Mouse (Mus musculus): ENCODE results near the gene Atxn7l1.
"Not testable (repeated sequence)": the region's sequence is repeated elsewhere in the genome, so short reads cannot be mapped to it uniquely, and the experiment has no call there.

The Atxn7l1 gene

GRCm38 (mm10) chr12:33153131-33153530 lies 5.6 kb downstream of the Atxn7l1 start:
- DNase-seq, result no peak

- no peak for DNase-seq
Observed at GRCm38 (mm10) chr12:33153850-33154249, 6.4 kb downstream of the Atxn7l1 start.

GRCm38 (mm10) chr12:33154732-33155131 lies 7.2 kb downstream of the Atxn7l1 start:
- no peak for DNase-seq

- DNase-seq, result no peak
Observed at GRCm38 (mm10) chr12:33156334-33157018, 9.0 kb downstream of the Atxn7l1 start.

- no peak for DNase-seq
Observed at GRCm38 (mm10) chr12:33158256-33158655, 10.8 kb downstream of the Atxn7l1 start.

- no peak for DNase-seq
Observed at GRCm38 (mm10) chr12:33160406-33160805, 12.9 kb downstream of the Atxn7l1 start.

- no peak for DNase-seq
Observed at GRCm38 (mm10) chr12:33162541-33162940, 15.0 kb downstream of the Atxn7l1 start.

- DNase-seq, result not testable (repeated sequence)
Observed at GRCm38 (mm10) chr12:33164019-33164418, 16.5 kb downstream of the Atxn7l1 start.

GRCm38 (mm10) chr12:33166712-33167111 lies 19.2 kb downstream of the Atxn7l1 start:
- DNase-seq, result no peak

- DNase-seq, result no peak
Observed at GRCm38 (mm10) chr12:33167545-33167944, 20.1 kb downstream of the Atxn7l1 start.

GRCm38 (mm10) chr12:33168491-33168890 lies 21.0 kb downstream of the Atxn7l1 start:
- DNase-seq, result no peak

- DNase-seq, result no peak
Observed at GRCm38 (mm10) chr12:33169777-33170494, 22.4 kb downstream of the Atxn7l1 start.

GRCm38 (mm10) chr12:33170822-33171221 lies 23.3 kb downstream of the Atxn7l1 start:
- no peak for DNase-seq

GRCm38 (mm10) chr12:33172926-33173325 lies 25.4 kb downstream of the Atxn7l1 start:
- DNase-seq, result no peak

GRCm38 (mm10) chr12:33173720-33174141 lies 26.2 kb downstream of the Atxn7l1 start:
- no peak for DNase-seq

- DNase-seq, result no peak
Observed at GRCm38 (mm10) chr12:33174171-33174570, 26.7 kb downstream of the Atxn7l1 start.

GRCm38 (mm10) chr12:33174675-33175357 lies 27.3 kb downstream of the Atxn7l1 start:
- no peak for DNase-seq

- DNase-seq, result peak; percentile 49
Observed at GRCm38 (mm10) chr12:33175621-33176554, 28.4 kb downstream of the Atxn7l1 start.

- DNase-seq, result no peak
Observed at GRCm38 (mm10) chr12:33176555-33176900, 29.0 kb downstream of the Atxn7l1 start.

GRCm38 (mm10) chr12:33180421-33180820 lies 32.9 kb downstream of the Atxn7l1 start:
- no peak for DNase-seq

GRCm38 (mm10) chr12:33181875-33182274 lies 34.4 kb downstream of the Atxn7l1 start:
- DNase-seq, result no peak

GRCm38 (mm10) chr12:33182428-33183137 lies 35.1 kb downstream of the Atxn7l1 start:
- no peak for DNase-seq

Data from kidney, adult 11 months (tissue).